Mouse (Mus musculus) forebrain, embryonic 13.5 days (tissue): ENCODE results near the gene Hfe. TPM values are rescaled to one million over a fixed set of nuclear protein-coding genes. Genes with fewer than 3 reads are reported as not detected.
A peak's percentile ranks its signal among the peaks of the same experiment; 100 is the strongest.
"Not testable (repeated sequence)": the region's sequence is repeated elsewhere in the genome, so short reads cannot be mapped to it uniquely, and the experiment has no call there.

Experiments
- ATAC-seq: fragments of 200-750 bp; cut with Nextera tagmentation; 2 replicates; pipeline ENCODE4 v1.8.0; 2017
- H3K27ac ChIP-seq: fragments of 300-500 bp; sonication (generic); 2 replicates; pipeline ENCODE4 v1.5.1; 2015; ENCODE audit warnings: inconsistent platforms, mild to moderate bottlenecking, moderate library complexity
- H3K27me3 ChIP-seq: fragments of 300-500 bp; sonication (generic); 2 replicates; pipeline ENCODE4 v1.6.1; 2015; ENCODE audit warnings: mild to moderate bottlenecking, inconsistent platforms
- H3K36me3 ChIP-seq: fragments of 300-500 bp; sonication (generic); 2 replicates; pipeline ENCODE4 v1.6.1; 2015; ENCODE audit warnings: mild to moderate bottlenecking, inconsistent platforms; ENCODE audit not compliant: poor library complexity, severe bottlenecking
- H3K4me1 ChIP-seq: fragments of 300-500 bp; sonication (generic); 2 replicates; pipeline ENCODE4 v1.6.1; 2015; ENCODE audit warnings: inconsistent platforms
- H3K4me2 ChIP-seq: fragments of 300-500 bp; sonication (generic); 2 replicates; pipeline ENCODE4 v1.6.1; 2015; ENCODE audit warnings: inconsistent platforms, mild to moderate bottlenecking, moderate library complexity
- H3K4me3 ChIP-seq: fragments of 300-500 bp; sonication (generic); 2 replicates; pipeline ENCODE4 v1.5.1; 2015; ENCODE audit warnings: mild to moderate bottlenecking, inconsistent platforms
- H3K9ac ChIP-seq: fragments of 300-500 bp; sonication (generic); 2 replicates; pipeline ENCODE4 v1.6.1; 2015; ENCODE audit warnings: mild to moderate bottlenecking, inconsistent platforms
- H3K9me3 ChIP-seq: fragments of 300-500 bp; sonication (generic); replicated peaks from 2 replicates; pipeline ENCODE4 v1.6.1; 2016; ENCODE audit warnings: inconsistent platforms
- WGBS: fragments of 180-500 bp; shearing (Covaris S2); methylation state at CpG from one replicate; pipeline ENCODE4 v1.1.7; 2015; 5-methylcytosine and 5-hydroxymethylcytosine counted together
- polyA plus RNA-seq: library from polyadenylated mRNA; unstranded; fragments of >200 nt; fragmentation: Nextera tagmentation; extraction: Ambion mirVana; gene quantifications from 2 replicates; pipeline ENCODE4 v1.2.1, GENCODE M21; 2015

The Hfe gene
- polyA plus RNA-seq: 2.2 and 2.8 TPM in 2 replicates

- Histone ChIP-seq H3K4me3 (peak within 1 kb of the TSS; percentile 30), H3K9me3 (no peaks in the 10 kb centered on the region), H3K4me2 (peak within 1 kb of the TSS; percentile 57), H3K27ac (no peak within 1 kb of the TSS), H3K27me3 (no peaks in the 10 kb centered on the region), H3K4me1 (peaks cover 13% of the 10 kb centered on the region), H3K9ac (peak within 1 kb of the TSS; percentile 37), H3K36me3 (no peaks in the 10 kb centered on the region)
- 0 out of 2 replicates have a peak, but pooled peaks have one; percentile 27 for ATAC-seq
- 7% methylated on average over 17 of the region's 17 CpGs for WGBS
These were observed at the start of gene Hfe for GRCm38 (mm10) chr13:23710374-23711089. Hfe (minus strand) TSS chr13:23710854.

GRCm38 (mm10) chr13:23759916-23760239 lies 49.2 kb upstream of the Hfe start:
- H3K27ac ChIP-seq: peak overlapping the region; percentile 85
- peak overlapping the region; percentile 53 for H3K4me3 ChIP-seq
- WGBS: 74% methylated on average over 1 of the region's 1 CpGs
- peaks cover 41% of the 10 kb centered on the region for H3K4me1 ChIP-seq
- no peaks in the 10 kb centered on the region for H3K9me3 ChIP-seq
- no peaks in the 10 kb centered on the region for H3K27me3 ChIP-seq
- H3K36me3 ChIP-seq: no peaks in the 10 kb centered on the region
- peak overlapping the region; percentile 78 for H3K4me2 ChIP-seq
- no peak for ATAC-seq
- H3K9ac ChIP-seq: peak overlapping the region; percentile 74

GRCm38 (mm10) chr13:23759251-23759771 lies 48.7 kb upstream of the Hfe start:
- Histone ChIP-seq H3K9me3 (no peaks in the 10 kb centered on the region), H3K4me1 (peaks cover 39% of the 10 kb centered on the region), H3K27ac (0 out of 2 replicates have a peak overlapping the region, but pooled peaks have one; percentile 19), H3K27me3 (no peaks in the 10 kb centered on the region), H3K4me3 (no peak overlapping the region), H3K4me2 (no peak overlapping the region), H3K9ac (no peak overlapping the region), H3K36me3 (no peaks in the 10 kb centered on the region)
- no peak for ATAC-seq
- WGBS: 71% methylated on average over 3 of the region's 3 CpGs

- peaks cover 30% of the 10 kb centered on the region for H3K4me1 ChIP-seq
- H3K27ac ChIP-seq: peak overlapping the region; percentile 48; the same call in 1 of the 2 replicates
- H3K9me3 ChIP-seq: no peaks in the 10 kb centered on the region
- H3K4me3 ChIP-seq: no peak overlapping the region
- no peaks in the 10 kb centered on the region for H3K36me3 ChIP-seq
- H3K27me3 ChIP-seq: no peaks in the 10 kb centered on the region
- WGBS: 50% methylated on average over 3 of the region's 3 CpGs
- no peak overlapping the region for H3K9ac ChIP-seq
- H3K4me2 ChIP-seq: peak overlapping the region; percentile 6; the same call in 1 of the 2 replicates
- ATAC-seq: no peak
These were observed 47.3 kb upstream of the Hfe start for GRCm38 (mm10) chr13:23757921-23758320.

GRCm38 (mm10) chr13:23757211-23757773 lies 46.6 kb upstream of the Hfe start:
- Histone ChIP-seq H3K27me3 (no peaks in the 10 kb centered on the region), H3K4me3 (peak overlapping the region; percentile 41), H3K9me3 (no peaks in the 10 kb centered on the region), H3K36me3 (no peaks in the 10 kb centered on the region), H3K4me1 (peaks cover 31% of the 10 kb centered on the region), H3K9ac (peak overlapping the region; percentile 71), H3K27ac (peak overlapping the region; percentile 89), H3K4me2 (peak overlapping the region; percentile 69)
- WGBS: 1% methylated on average over 15 of the region's 23 CpGs
- ATAC-seq: no peak; the same call in 1 of the 2 replicates

- WGBS: under 1% methylated on average over 18 of the region's 22 CpGs
- ATAC-seq: peak; percentile 80
- Histone ChIP-seq H3K4me1 (peaks cover 30% of the 10 kb centered on the region), H3K4me2 (peak within 1 kb of the TSS; percentile 69), H3K36me3 (no peaks in the 10 kb centered on the region), H3K9me3 (no peaks in the 10 kb centered on the region), H3K9ac (peak within 1 kb of the TSS; percentile 71), H3K4me3 (peak within 1 kb of the TSS; percentile 41), H3K27ac (peak within 1 kb of the TSS; percentile 89), H3K27me3 (no peaks in the 10 kb centered on the region)
These were observed 46.1 kb upstream of the Hfe start, which contains the start of gene Hist1h4b for GRCm38 (mm10) chr13:23756790-23757189. Hist1h4b (plus strand) TSS chr13:23757013.

GRCm38 (mm10) chr13:23755000-23755399 lies 44.3 kb upstream of the Hfe start:
- Histone ChIP-seq H3K27ac (no peak overlapping the region), H3K9ac (no peak overlapping the region), H3K36me3 (no peaks in the 10 kb centered on the region), H3K4me1 (peaks cover 20% of the 10 kb centered on the region), H3K4me2 (no peak overlapping the region), H3K9me3 (no peaks in the 10 kb centered on the region), H3K27me3 (no peaks in the 10 kb centered on the region), H3K4me3 (no peak overlapping the region)
- ATAC-seq: no peak

- H3K4me3 ChIP-seq: no peak overlapping the region
- H3K27me3 ChIP-seq: no peaks in the 10 kb centered on the region
- ATAC-seq: no peak
- H3K4me2 ChIP-seq: peak overlapping the region; percentile 56; the same call in 1 of the 2 replicates
- H3K4me1 ChIP-seq: peaks cover 19% of the 10 kb centered on the region
- peak overlapping the region; percentile 45 for H3K27ac ChIP-seq
- H3K36me3 ChIP-seq: no peaks in the 10 kb centered on the region
- no peaks in the 10 kb centered on the region for H3K9me3 ChIP-seq
- no peak overlapping the region; the same call in 1 of the 2 replicates for H3K9ac ChIP-seq
- WGBS: 56% methylated on average over 4 of the region's 4 CpGs
These were observed 42.8 kb upstream of the Hfe start for GRCm38 (mm10) chr13:23753314-23754078.

GRCm38 (mm10) chr13:23752742-23753172 lies 42.1 kb upstream of the Hfe start:
- Histone ChIP-seq H3K4me3 (peak overlapping the region; percentile 39), H3K27ac (peak overlapping the region; percentile 81), H3K27me3 (no peaks in the 10 kb centered on the region), H3K4me2 (peak overlapping the region; percentile 56), H3K36me3 (no peaks in the 10 kb centered on the region), H3K4me1 (peaks cover 23% of the 10 kb centered on the region), H3K9me3 (no peaks in the 10 kb centered on the region), H3K9ac (peak overlapping the region; percentile 69)
- ATAC-seq: no peak
- WGBS: 2% methylated on average over 6 of the region's 6 CpGs

GRCm38 (mm10) chr13:23752067-23752741 lies 41.5 kb upstream of the Hfe start, which contains the start of gene Hist1h3b:
Hist1h3b (plus strand) TSS chr13:23752267.
- H3K4me1 ChIP-seq: peaks cover 24% of the 10 kb centered on the region
- H3K9ac ChIP-seq: peak within 1 kb of the TSS; percentile 73
- peak within 1 kb of the TSS; percentile 45 for H3K4me3 ChIP-seq
- 2% methylated on average over 18 of the region's 47 CpGs for WGBS
- H3K27ac ChIP-seq: peak within 1 kb of the TSS; percentile 98
- not testable (repeated sequence) for H3K36me3 ChIP-seq, H3K9me3 ChIP-seq, H3K27me3 ChIP-seq
- ATAC-seq: peak; percentile 86
- H3K4me2 ChIP-seq: peak within 1 kb of the TSS; percentile 66

- H3K27me3 ChIP-seq: no peaks in the 10 kb centered on the region
- peak overlapping the region; percentile 98 for H3K27ac ChIP-seq
- peaks cover 26% of the 10 kb centered on the region for H3K4me1 ChIP-seq
- H3K9me3 ChIP-seq: no peaks in the 10 kb centered on the region
- WGBS: 1% methylated on average over 11 of the region's 11 CpGs
- H3K4me2 ChIP-seq: peak overlapping the region; percentile 66
- ATAC-seq: no peak
- H3K36me3 ChIP-seq: no peaks in the 10 kb centered on the region
- peak overlapping the region; percentile 45 for H3K4me3 ChIP-seq
- H3K9ac ChIP-seq: peak overlapping the region; percentile 73
These were observed 40.9 kb upstream of the Hfe start for GRCm38 (mm10) chr13:23751478-23751956.
